Mouse (Mus musculus) midbrain, embryonic 12.5 days (tissue): Measurements from ENCODE around the gene Vps33b. TPM values are rescaled to one million over a fixed set of nuclear protein-coding genes. Genes with fewer than 3 reads are reported as not detected.
A peak's percentile ranks its signal among the peaks of the same experiment; 100 is the strongest.

ENCODE experiments used
- ATAC-seq: fragments of 200-750 bp; cut with Nextera tagmentation; 2 replicates; pipeline ENCODE4 v1.8.0; 2017; ENCODE audit warnings: low read depth, moderate TSS enrichment, moderate library complexity; ENCODE audit not compliant: low FRiP score
- H3K27ac ChIP-seq: fragments of 300-500 bp; sonication (generic); replicated peaks from 2 replicates; pipeline ENCODE4 v1.5.1; 2016; ENCODE audit warnings: mild to moderate bottlenecking
- H3K27me3 ChIP-seq: fragments of 300-500 bp; sonication (generic); 2 replicates; pipeline ENCODE4 v1.6.1; 2016; ENCODE audit warnings: mild to moderate bottlenecking
- H3K36me3 ChIP-seq: fragments of 300-500 bp; sonication (generic); 2 replicates; pipeline ENCODE4 v1.6.1; 2016
- H3K4me1 ChIP-seq: fragments of 300-500 bp; sonication (generic); 2 replicates; pipeline ENCODE4 v1.6.1; 2016
- H3K4me2 ChIP-seq: fragments of 300-500 bp; sonication (generic); replicated peaks from 2 replicates; pipeline ENCODE4 v1.6.1; 2016; ENCODE audit warnings: mild to moderate bottlenecking, moderate library complexity
- H3K4me3 ChIP-seq: fragments of 300-500 bp; sonication (generic); 2 replicates; pipeline ENCODE4 v1.5.1; 2016; ENCODE audit warnings: mild to moderate bottlenecking
- H3K9ac ChIP-seq: fragments of 300-500 bp; sonication (generic); replicated peaks from 2 replicates; pipeline ENCODE4 v1.6.1; 2016; ENCODE audit warnings: mild to moderate bottlenecking, moderate library complexity
- H3K9me3 ChIP-seq: fragments of 300-500 bp; sonication (generic); 2 replicates; pipeline ENCODE4 v1.6.1; 2016; ENCODE audit warnings: mild to moderate bottlenecking
- WGBS: fragments of 180-500 bp; shearing (Covaris S2); methylation state at CpG from one replicate; pipeline ENCODE4 v1.1.7; 2016; 5-methylcytosine and 5-hydroxymethylcytosine counted together
- polyA plus RNA-seq: library from polyadenylated mRNA; unstranded; fragments of >200 nt; fragmentation: Nextera tagmentation; extraction: Ambion mirVana; gene quantifications from 2 replicates; pipeline ENCODE4 v1.2.1, GENCODE M21; 2016

Vps33b gene
- polyA plus RNA-seq, 1 experiment from 2014 or later = 18.5 TPM

- Histone ChIP-seq H3K4me1 (no peaks in the 10 kb centered on the region), H3K9ac (peak within 1 kb of the TSS; percentile 62), H3K27me3 (peaks cover 8% of the 10 kb centered on the region; the same call in 1 of the 2 replicates), H3K36me3 (no peaks in the 10 kb centered on the region; the same call in 1 of the 2 replicates), H3K27ac (peak within 1 kb of the TSS; percentile 88), H3K4me3 (peak within 1 kb of the TSS; percentile 50), H3K4me2 (peak within 1 kb of the TSS; percentile 55), H3K9me3 (no peaks in the 10 kb centered on the region)
- peak; percentile 98 for ATAC-seq
- WGBS = under 1% methylated on average over 48 of the region's 48 CpGs
These were observed 23.2 kb upstream of the Vps33b start, which contains the start of gene Ttll13 for GRCm38 (mm10) chr7:80246148-80246721. Gene Ttll13, plus strand, starts transcription at chr7:80246376.

- Histone ChIP-seq H3K27ac (peak overlapping the region; percentile 88; the same call in 1 of the 2 replicates), H3K9me3 (no peaks in the 10 kb centered on the region), H3K9ac (no peak overlapping the region), H3K36me3 (no peaks in the 10 kb centered on the region), H3K4me2 (peak overlapping the region; percentile 55), H3K4me1 (no peaks in the 10 kb centered on the region), H3K27me3 (peaks cover 11% of the 10 kb centered on the region; the same call in 1 of the 2 replicates), H3K4me3 (peak overlapping the region; percentile 50)
- no peak for ATAC-seq
- 66% methylated on average over 7 of the region's 7 CpGs for WGBS
These were observed 22.6 kb upstream of the Vps33b start for GRCm38 (mm10) chr7:80246859-80247258.

GRCm38 (mm10) chr7:80252437-80252836 lies 17.0 kb upstream of the Vps33b start:
- no peak overlapping the region for H3K27ac ChIP-seq
- no peaks in the 10 kb centered on the region for H3K36me3 ChIP-seq
- no peaks in the 10 kb centered on the region for H3K9me3 ChIP-seq
- peaks cover 38% of the 10 kb centered on the region for H3K27me3 ChIP-seq
- 85% methylated on average over 7 of the region's 7 CpGs for WGBS
- H3K4me2 ChIP-seq = no peak overlapping the region
- no peak for ATAC-seq
- no peak overlapping the region for H3K9ac ChIP-seq
- no peaks in the 10 kb centered on the region for H3K4me1 ChIP-seq
- H3K4me3 ChIP-seq = no peak overlapping the region

- H3K36me3 ChIP-seq = no peaks in the 10 kb centered on the region
- no peaks in the 10 kb centered on the region for H3K4me1 ChIP-seq
- H3K4me2 ChIP-seq = no peak overlapping the region
- peaks cover 42% of the 10 kb centered on the region for H3K27me3 ChIP-seq
- no peak for ATAC-seq
- H3K9me3 ChIP-seq = no peaks in the 10 kb centered on the region
- no peak overlapping the region for H3K27ac ChIP-seq
- H3K9ac ChIP-seq = no peak overlapping the region
- no peak overlapping the region for H3K4me3 ChIP-seq
- WGBS = 91% methylated on average over 11 of the region's 11 CpGs
These were observed 16.6 kb upstream of the Vps33b start for GRCm38 (mm10) chr7:80252886-80253285.

- Histone ChIP-seq H3K9ac (no peak overlapping the region), H3K9me3 (no peaks in the 10 kb centered on the region), H3K36me3 (no peaks in the 10 kb centered on the region), H3K4me3 (no peak overlapping the region), H3K27me3 (peaks cover 57% of the 10 kb centered on the region), H3K4me2 (no peak overlapping the region), H3K4me1 (peaks cover 6% of the 10 kb centered on the region; the same call in 1 of the 2 replicates), H3K27ac (no peak overlapping the region)
- ATAC-seq = no peak
- WGBS = 79% methylated on average over 2 of the region's 2 CpGs
These were observed 13.5 kb upstream of the Vps33b start for GRCm38 (mm10) chr7:80255981-80256380.

GRCm38 (mm10) chr7:80257706-80258105 lies 11.7 kb upstream of the Vps33b start:
- peaks cover 46% of the 10 kb centered on the region for H3K27me3 ChIP-seq
- H3K4me2 ChIP-seq = no peak overlapping the region
- no peaks in the 10 kb centered on the region for H3K36me3 ChIP-seq
- H3K4me1 ChIP-seq = peaks cover 14% of the 10 kb centered on the region
- H3K4me3 ChIP-seq = no peak overlapping the region
- ATAC-seq = no peak
- no peaks in the 10 kb centered on the region for H3K9me3 ChIP-seq
- 58% methylated on average over 2 of the region's 2 CpGs for WGBS
- no peak overlapping the region for H3K9ac ChIP-seq
- no peak overlapping the region for H3K27ac ChIP-seq

- Histone ChIP-seq H3K4me3 (peak within 1 kb of the TSS; percentile 87), H3K36me3 (peaks cover 19% of the 10 kb centered on the region), H3K9ac (peak within 1 kb of the TSS; percentile 78), H3K27me3 (peaks cover 35% of the 10 kb centered on the region), H3K4me1 (peaks cover 14% of the 10 kb centered on the region), H3K27ac (peak within 1 kb of the TSS; percentile 54), H3K4me2 (peak within 1 kb of the TSS; percentile 96), H3K9me3 (no peaks in the 10 kb centered on the region)
- 27% methylated on average over 40 of the region's 40 CpGs for WGBS
- ATAC-seq = peak; percentile 95
These were observed 8.7 kb upstream of the Vps33b start, which contains the start of gene Ngrn for GRCm38 (mm10) chr7:80260625-80261371. Gene Ngrn, plus strand, starts transcription at chr7:80261215.

GRCm38 (mm10) chr7:80261372-80261990 lies 8.0 kb upstream of the Vps33b start:
- 2% methylated on average over 29 of the region's 32 CpGs for WGBS
- Histone ChIP-seq H3K36me3 (peaks cover 26% of the 10 kb centered on the region), H3K4me3 (peak overlapping the region; percentile 87), H3K4me1 (peaks cover 14% of the 10 kb centered on the region), H3K27me3 (peaks cover 35% of the 10 kb centered on the region), H3K9ac (peak overlapping the region; percentile 78), H3K27ac (peak overlapping the region; percentile 52; the same call in 1 of the 2 replicates), H3K9me3 (no peaks in the 10 kb centered on the region), H3K4me2 (peak overlapping the region; percentile 96)
- peak; percentile 70 for ATAC-seq

GRCm38 (mm10) chr7:80264606-80265005 lies 4.8 kb upstream of the Vps33b start:
- Histone ChIP-seq H3K27me3 (peaks cover 6% of the 10 kb centered on the region), H3K4me3 (no peak overlapping the region), H3K9me3 (no peaks in the 10 kb centered on the region), H3K9ac (no peak overlapping the region), H3K27ac (no peak overlapping the region), H3K4me1 (peaks cover 23% of the 10 kb centered on the region), H3K4me2 (no peak overlapping the region), H3K36me3 (peaks cover 33% of the 10 kb centered on the region)
- 96% methylated on average over 12 of the region's 12 CpGs for WGBS
- no peak for ATAC-seq

GRCm38 (mm10) chr7:80267764-80268163 lies 1.7 kb upstream of the Vps33b start:
- Histone ChIP-seq H3K4me2 (no peak overlapping the region), H3K9ac (no peak overlapping the region), H3K36me3 (peaks cover 40% of the 10 kb centered on the region), H3K27me3 (no peaks in the 10 kb centered on the region), H3K27ac (no peak overlapping the region), H3K4me1 (peaks cover 23% of the 10 kb centered on the region), H3K4me3 (no peak overlapping the region), H3K9me3 (no peaks in the 10 kb centered on the region)
- 74% methylated on average over 1 of the region's 1 CpGs for WGBS
- no peak for ATAC-seq

- Histone ChIP-seq H3K27ac (peak overlapping the region; percentile 73), H3K4me1 (peaks cover 23% of the 10 kb centered on the region), H3K9me3 (peaks cover 18% of the 10 kb centered on the region), H3K36me3 (peaks cover 51% of the 10 kb centered on the region), H3K9ac (peak overlapping the region; percentile 70), H3K27me3 (no peaks in the 10 kb centered on the region), H3K4me2 (peak overlapping the region; percentile 92), H3K4me3 (peak overlapping the region; percentile 87)
- ATAC-seq = no peak
- WGBS = 1% methylated on average over 23 of the region's 23 CpGs
These were observed 354 bp downstream of the Vps33b start for GRCm38 (mm10) chr7:80269751-80270255.

- Histone ChIP-seq H3K36me3 (peaks cover 61% of the 10 kb centered on the region), H3K27me3 (no peaks in the 10 kb centered on the region), H3K9me3 (peaks cover 24% of the 10 kb centered on the region), H3K9ac (no peak overlapping the region), H3K4me2 (no peak overlapping the region), H3K4me3 (no peak overlapping the region), H3K27ac (no peak overlapping the region), H3K4me1 (peaks cover 21% of the 10 kb centered on the region)
- whole genome bisulfite sequencing = 89% methylated on average over 2 of the region's 2 CpGs
- no peak for ATAC-seq
These were observed 4.0 kb downstream of the Vps33b start for GRCm38 (mm10) chr7:80273456-80273855.
